Mouse (Mus musculus): Measurements from ENCODE around the gene Mas1. TPM values are rescaled to one million over a fixed set of nuclear protein-coding genes. Genes with fewer than 3 reads are reported as not detected.

The Mas1 gene
- polyA plus RNA-seq (2015; fragmentation: Nextera tagmentation; extraction: Ambion mirVana): 0.38 and 0.39 TPM in 2 replicates

GRCm38 (mm10) chr17:12868043-12868442 is at the start of gene Mas1:
TSS of gene Mas1 (minus strand) at chr17:12868143.

GRCm38 (mm10) chr17:12915881-12916583 is 48.1 kb upstream of the Mas1 start, which contains the start of gene Mrpl18:
TSS of gene Mrpl18 (minus strand) at chr17:12916345.

GRCm38 (mm10) chr17:12915488-12915880 is 47.5 kb upstream of the Mas1 start, which contains the start of gene Tcp1:
TSS of gene Tcp1 (plus strand) at chr17:12915701.

GRCm38 (mm10) chr17:12909361-12910280 is 41.7 kb upstream of the Mas1 start, which contains the start of gene Pnldc1:
TSS of gene Pnldc1 (minus strand) at chr17:12910230.

GRCm38 (mm10) chr17:12875734-12876133 is 7.8 kb upstream of the Mas1 start, which contains the start of gene Mrgprh:
TSS of gene Mrgprh (plus strand) at chr17:12876034.

Small RNA genes within 50 kb of the gene (microRNA-seq; reads per million reads assigned to microRNA genes)
- not detected for gene Gm24085 (ENCODE audit: borderline replicate concordance, insufficient number of aligned reads)

Other genes with a start within 250 kb of the Mas1 start
- 0.61 and 0.80 TPM in 2 replicates for gene Slc22a1, start 192.3 kb downstream of the Mas1 start, polyA plus RNA-seq (2015; fragmentation: Nextera tagmentation; extraction: Ambion mirVana)
- 10.7 and 13.6 TPM in 2 replicates for gene Igf2r, start 98.5 kb downstream of the Mas1 start, polyA plus RNA-seq (2015; fragmentation: Nextera tagmentation; extraction: Ambion mirVana)
- 0.08 TPM in 1 of 2 replicates, not detected in the other for gene Mrgprh, start 7.9 kb upstream of the Mas1 start, polyA plus RNA-seq (2015; fragmentation: Nextera tagmentation; extraction: Ambion mirVana)
- 0.94 and 1.3 TPM in 2 replicates for gene Pnldc1, start 42.1 kb upstream of the Mas1 start, polyA plus RNA-seq (2015; fragmentation: Nextera tagmentation; extraction: Ambion mirVana)
- 206 and 254 TPM in 2 replicates for gene Tcp1, start 47.6 kb upstream of the Mas1 start, polyA plus RNA-seq (2015; fragmentation: Nextera tagmentation; extraction: Ambion mirVana)
- 117 and 133 TPM in 2 replicates for gene Mrpl18, start 48.2 kb upstream of the Mas1 start, polyA plus RNA-seq (2015; fragmentation: Nextera tagmentation; extraction: Ambion mirVana)
- 1.7 and 2.8 TPM in 2 replicates for gene Acat3, start 72.5 kb upstream of the Mas1 start, polyA plus RNA-seq (2015; fragmentation: Nextera tagmentation; extraction: Ambion mirVana)
- 47.5 and 60.0 TPM in 2 replicates for gene Acat2, start 92.6 kb upstream of the Mas1 start, polyA plus RNA-seq (2015; fragmentation: Nextera tagmentation; extraction: Ambion mirVana)
- gene Wtap, start 126.0 kb upstream of the Mas1 start, polyA plus RNA-seq (2015; fragmentation: Nextera tagmentation; extraction: Ambion mirVana): 105 and 108 TPM in 2 replicates
- 166 and 317 TPM in 2 replicates for gene Sod2, start 138.7 kb upstream of the Mas1 start, polyA plus RNA-seq (2015; fragmentation: Nextera tagmentation; extraction: Ambion mirVana)
- 0.11 TPM in 1 of 2 replicates, not detected in the other for gene Gpr31b, start 184.2 kb upstream of the Mas1 start, polyA plus RNA-seq (2015; fragmentation: Nextera tagmentation; extraction: Ambion mirVana)
- 0.16 and 0.26 TPM in 2 replicates for gene Tcp10b, start 193.0 kb upstream of the Mas1 start, polyA plus RNA-seq (2015; fragmentation: Nextera tagmentation; extraction: Ambion mirVana)

All from adrenal gland, postnatal 0 days (tissue).